Mouse (Mus musculus): Measurements from ENCODE around the gene D2hgdh.
"Not testable (repeated sequence)": the region's sequence is repeated elsewhere in the genome, so short reads cannot be mapped to it uniquely, and the experiment has no call there.

Gene D2hgdh

DNA sequence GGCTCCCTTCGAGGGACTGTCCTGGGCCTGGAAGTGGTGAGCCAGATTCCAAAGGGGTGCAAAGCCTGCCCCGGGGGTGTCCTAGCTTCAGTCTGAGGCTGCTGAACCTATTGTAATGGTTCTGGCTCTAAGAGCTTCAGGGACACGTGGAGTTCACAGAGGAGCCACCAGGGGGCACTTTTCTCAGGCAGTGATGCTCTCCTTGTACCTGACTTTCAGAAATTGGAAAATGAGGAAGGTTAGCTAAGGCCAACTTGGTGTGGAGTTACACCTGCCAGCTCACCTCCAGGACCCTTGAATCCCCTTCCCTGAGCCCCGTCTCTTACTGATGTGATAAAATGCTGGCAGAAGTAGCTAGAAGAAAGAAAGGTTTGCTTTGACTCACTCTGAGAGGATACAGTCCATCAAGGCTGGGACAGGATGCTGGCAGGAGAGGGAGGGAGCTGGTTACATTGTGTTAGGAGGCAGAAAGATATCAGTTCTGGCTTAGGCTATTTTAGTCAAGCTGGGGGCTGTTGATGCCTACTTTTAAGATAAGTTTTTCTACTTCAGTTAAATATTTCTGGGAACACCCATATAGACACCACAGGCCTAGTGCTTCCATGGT lies 8.1 kb downstream of the D2hgdh start:
- not testable (repeated sequence) for DNase-seq

DNA sequence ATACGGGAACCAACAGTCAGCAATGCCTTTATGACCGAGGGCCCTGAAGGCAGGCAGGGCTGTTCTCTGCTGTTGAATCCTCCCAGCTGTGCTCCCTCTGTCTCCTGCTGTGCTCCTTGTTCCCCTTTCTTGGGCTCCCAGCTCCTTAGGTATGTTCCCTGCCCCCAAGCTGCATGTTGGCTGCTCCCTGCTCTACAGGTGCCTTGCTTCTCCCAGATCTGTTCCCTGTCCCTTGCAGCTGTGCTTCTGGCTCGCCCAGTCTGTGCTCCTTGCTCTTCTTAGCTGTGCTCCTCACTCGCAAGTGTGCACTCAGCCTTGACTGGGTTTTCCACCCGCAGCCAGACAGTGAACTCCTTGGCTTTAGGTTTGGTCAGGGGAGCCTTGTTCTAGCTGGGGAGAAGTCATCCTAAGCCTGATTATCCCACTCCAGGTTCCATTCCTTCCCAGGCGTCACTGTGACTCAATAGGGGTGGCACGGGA lies 10.0 kb downstream of the D2hgdh start:
- no peak for DNase-seq

- no peak for DNase-seq
These were observed 10.5 kb downstream of the D2hgdh start for GRCm38 (mm10) chr1:93835211-93835610.

DNA sequence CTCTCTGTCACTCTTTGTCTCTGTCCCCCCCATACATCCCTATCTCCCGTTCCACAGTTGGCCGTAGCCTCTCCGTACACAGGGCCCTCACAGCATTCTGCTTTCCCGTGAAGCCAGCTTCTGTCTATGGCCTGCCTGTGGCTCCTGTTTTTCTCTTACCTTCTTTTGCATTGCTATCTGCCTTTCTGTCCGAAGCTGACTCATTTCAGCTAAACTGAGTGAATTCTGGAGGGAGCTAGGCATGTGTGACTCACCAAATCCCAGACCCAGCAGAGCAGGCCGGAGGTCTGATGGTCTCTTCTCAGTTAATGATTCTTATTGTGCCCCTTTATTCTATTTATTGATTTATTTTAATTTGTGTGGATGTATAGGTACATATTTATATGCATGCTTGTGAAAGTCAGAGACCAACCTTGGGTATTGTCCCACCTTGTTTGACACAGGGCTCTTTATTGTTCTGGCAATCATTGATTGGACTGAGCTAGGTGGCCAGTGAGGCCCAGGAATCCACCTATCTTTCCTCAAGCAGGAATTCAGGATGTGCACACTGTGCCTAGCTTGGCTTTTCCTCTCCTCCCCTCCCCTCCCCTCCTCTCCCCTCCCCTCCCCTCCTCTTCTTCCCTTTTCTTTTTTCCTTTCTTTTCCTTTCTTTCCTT lies 11.3 kb downstream of the D2hgdh start:
- DNase-seq, result no peak

DNA sequence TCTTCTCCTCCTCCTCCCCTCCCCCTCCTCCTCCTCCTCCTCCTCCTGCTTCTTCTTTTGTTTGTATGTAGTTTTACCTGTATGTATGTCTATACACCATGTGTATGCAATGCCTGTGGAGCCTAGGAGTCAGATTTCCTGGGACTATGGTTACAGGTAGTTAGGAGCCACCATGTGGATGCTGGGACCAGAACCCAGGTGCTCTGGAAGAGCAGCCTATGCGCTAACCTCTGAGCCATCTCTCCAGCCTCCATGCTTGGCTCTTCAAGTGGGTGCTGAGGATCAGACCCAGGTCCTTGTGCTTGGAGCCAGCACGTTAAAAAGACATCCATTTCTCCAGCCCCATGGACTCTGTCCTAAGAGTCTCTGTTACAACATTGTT lies 11.8 kb downstream of the D2hgdh start:
- no peak for DNase-seq

DNA sequence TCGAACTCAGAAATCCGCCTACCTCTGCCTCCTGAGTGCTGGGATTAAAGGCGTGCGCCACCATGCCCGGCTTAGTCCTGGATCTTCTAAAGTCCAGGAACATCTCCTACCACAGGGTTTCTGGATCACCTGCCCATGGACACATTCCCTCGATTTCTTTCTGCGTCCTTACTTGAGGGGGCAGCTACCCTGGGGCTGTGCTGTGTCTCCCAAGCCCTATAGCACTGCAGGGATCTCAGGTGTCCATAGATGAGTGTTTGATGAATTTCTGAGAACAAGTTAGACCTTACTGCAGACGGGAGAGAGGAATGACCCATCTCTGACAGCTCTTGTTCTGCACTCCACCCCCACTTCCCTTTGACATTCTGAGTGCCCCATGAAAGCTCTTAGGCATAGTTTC lies 12.6 kb downstream of the D2hgdh start:
- no peak for DNase-seq

DNA sequence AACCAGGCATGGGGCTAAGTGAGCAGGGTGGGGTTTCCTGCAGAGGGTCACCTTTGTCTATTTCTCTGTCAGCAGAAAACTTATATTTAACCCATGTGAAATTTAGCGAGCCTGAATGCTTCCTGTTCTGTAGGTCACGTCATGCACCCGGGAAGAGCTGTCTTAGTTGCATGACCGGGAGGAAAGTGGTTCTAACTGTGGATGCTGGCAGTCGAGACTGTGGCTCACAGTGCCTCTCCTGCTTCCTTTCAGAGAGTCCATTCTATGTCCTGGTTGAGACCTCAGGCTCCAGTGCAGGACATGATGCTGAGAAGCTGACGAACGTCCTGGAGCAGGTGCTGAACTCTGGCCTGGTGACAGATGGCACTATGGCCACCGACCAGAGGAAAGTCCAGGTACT lies 13.9 kb downstream of the D2hgdh start:
- DNase-seq, result not testable (repeated sequence)

DNA sequence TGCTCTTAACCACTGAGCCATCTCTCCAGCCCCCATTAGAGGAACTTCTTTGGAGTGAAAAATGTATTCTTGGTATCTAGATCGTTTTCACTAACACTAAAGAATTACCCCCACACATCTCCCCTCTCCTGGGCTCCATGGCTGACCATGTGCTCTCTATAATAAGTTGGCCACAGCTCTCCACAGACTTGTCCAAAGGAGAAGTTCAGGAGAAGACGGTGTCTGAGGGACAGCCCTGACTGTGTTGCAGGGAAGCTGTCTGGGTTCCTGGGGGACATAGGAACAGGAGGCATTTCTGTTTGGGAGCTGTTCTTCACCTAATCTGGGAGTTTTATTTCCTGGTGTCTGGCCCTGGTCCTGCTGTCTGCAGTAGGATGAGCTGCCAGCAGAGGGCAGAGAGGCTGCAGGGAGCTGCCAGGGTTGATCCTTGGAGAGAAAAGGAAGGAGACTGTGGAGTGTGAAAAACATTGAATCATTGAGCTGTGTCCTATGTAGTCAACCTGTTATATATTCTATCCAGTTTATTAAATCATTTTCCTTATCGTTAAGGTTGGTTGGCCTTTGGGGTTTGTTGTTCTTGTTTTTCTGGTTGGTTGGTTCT lies 21.2 kb downstream of the D2hgdh start:
- not testable (repeated sequence) for DNase-seq

DNA sequence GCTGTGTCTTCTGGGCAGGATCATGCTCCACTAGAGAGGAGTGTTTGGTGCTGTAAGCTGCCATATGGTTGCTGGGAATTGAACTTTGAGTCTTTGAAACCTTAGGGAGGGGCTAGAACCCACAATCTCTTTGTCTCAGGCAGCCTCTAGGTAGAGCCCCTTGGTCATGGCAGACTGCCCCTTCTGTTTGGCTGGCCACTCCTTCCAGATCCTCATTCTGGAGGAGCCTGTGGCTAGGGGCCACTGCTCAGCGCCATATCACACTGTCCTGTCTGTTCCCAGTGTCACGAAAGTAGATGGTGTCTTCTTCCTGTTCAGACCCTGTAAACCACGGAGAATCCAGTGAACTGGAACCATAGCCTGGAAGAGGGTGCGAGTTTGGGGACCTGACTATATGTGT lies 31.1 kb downstream of the D2hgdh start:
- DNase-seq, result not testable (repeated sequence)

- no peak for DNase-seq
These were observed 32.7 kb downstream of the D2hgdh start for GRCm38 (mm10) chr1:93857370-93857769.

GRCm38 (mm10) chr1:93857991-93858390 lies 33.3 kb downstream of the D2hgdh start:
- DNase-seq, result no peak

- no peak for DNase-seq
These were observed 34.9 kb downstream of the D2hgdh start for GRCm38 (mm10) chr1:93859619-93860018.

DNA sequence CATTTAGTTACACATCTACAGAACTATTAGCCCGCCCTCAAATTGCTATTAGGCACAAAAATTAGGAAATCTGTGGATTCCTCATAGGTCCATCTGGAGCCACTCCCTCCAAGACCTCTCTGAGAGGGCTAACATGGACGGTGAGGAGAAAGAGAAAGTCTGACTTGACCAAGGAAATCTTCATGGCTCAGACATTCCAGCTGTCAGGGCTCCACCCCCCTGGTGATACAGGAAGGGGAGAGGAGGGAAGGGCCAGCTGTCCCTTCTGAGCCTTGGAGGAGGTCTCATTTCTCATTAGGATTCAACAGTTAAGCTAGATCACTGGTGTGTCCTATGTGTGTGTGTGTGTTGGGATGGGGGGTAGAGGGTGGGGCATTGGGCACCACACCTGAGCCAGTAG lies 36.3 kb downstream of the D2hgdh start, which contains the start of gene Gal3st2:
Gene Gal3st2, plus strand, starts transcription at position 259 of the 400 bp plus-strand sequence.
- not testable (repeated sequence) for DNase-seq

DNA sequence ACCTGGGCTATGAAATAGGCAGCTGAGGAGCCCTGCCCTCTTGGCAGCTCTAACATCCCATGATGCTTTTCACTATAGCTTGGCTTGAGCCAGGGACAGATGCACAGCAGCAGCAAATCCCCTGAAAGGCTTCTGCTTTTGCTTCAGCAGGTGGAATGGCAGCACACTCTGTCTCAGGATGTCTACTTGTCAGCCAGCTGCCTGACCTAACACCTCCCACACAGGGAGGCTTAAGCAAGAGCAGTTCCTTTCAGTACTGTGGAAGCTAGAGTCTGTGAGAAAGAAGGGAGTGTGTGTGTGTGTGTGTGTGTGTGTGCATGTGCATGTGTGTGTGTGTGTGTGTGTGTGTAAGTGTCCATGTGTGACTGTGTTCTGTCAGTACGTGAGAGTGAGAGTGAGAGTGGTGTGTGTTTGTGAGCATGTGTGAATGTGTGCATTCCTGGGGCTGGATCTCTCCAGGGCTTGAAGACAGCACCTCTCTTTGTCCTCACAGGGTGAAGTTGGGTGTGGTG lies 46.9 kb downstream of the D2hgdh start:
- not testable (repeated sequence) for DNase-seq

- DNase-seq, result not testable (repeated sequence)
These were observed 49.7 kb downstream of the D2hgdh start for GRCm38 (mm10) chr1:93874405-93874804.

DNA sequence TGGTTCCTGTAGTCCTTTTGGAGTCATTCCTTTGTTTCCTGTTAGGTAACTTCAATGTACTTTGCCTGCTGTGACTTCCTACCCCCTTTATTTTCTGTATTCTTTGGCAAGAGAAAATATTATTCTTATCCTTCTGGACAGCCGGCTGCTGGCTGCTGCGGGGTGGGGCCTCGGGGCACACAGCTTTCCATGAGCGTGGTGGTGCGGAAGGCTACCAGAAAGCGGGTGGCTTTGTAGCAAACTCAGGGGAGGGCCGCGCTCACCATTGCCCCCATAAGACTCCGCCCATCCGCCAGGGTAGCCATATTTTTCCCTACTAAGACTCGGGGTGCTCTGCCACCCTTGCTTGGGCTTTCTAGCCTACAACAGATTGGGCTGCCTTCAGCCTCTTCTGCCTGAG lies 57.1 kb downstream of the D2hgdh start:
- DNase-seq, result not testable (repeated sequence)

DNA sequence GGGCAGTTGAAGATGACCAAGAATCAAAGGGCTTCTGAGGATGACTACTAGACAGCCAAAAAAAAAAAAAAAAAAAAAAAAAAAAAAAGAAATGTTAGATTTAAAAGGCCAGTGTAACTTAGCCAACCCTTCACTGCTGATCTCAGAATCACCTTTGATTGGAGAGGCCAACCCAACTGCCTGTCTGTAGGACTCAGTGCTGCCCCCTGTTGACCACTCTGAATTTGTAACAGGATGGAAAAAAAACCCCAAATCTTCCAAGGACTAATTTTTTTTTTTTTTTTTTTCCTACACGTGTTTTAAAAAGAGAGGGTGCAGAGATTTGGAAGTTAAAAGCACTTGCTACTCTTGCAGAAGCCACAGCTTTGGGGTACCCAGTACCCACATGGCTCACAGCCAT lies 66.2 kb downstream of the D2hgdh start:
- DNase-seq, result not testable (repeated sequence)

DNA sequence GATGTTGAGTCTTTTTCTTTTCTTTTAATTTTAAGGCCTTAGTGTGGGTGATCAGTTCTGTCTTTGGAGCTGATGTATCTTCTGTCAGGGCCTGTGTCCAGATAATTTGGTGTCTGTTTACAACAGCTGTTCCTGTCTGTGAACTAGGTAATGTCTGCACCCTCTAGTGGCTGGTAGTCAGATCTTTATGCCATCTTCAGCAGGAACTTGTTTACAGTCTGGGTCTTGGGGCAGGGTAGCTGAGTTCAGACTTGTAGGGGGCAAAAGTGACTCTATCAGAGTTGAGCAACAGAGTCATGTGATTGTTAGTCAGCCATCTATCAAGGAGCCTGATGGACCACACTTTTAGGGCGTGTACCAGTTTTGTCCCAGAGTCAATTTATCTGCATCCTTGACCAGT lies 72.7 kb downstream of the D2hgdh start:
- DNase-seq, result not testable (repeated sequence)

GRCm38 (mm10) chr1:93901291-93901690 lies 76.6 kb downstream of the D2hgdh start:
- DNase-seq, result not testable (repeated sequence)
